Mouse (Mus musculus) T-helper 17 cell (primary cell): ENCODE data around the gene Kazn.

Experiments
- in situ Hi-C, 2 experiments: fragments of 300-600 bp; cut with MboI, MseI; formaldehyde crosslinking; loops; 1 replicate in 1 of 2; 2 replicates in 1 of 2; pipeline ENCODE4 v1.15.1; 2025; ENCODE audit warnings: high pct_unique_total_duplicates in 2 of 2

Kazn gene

GRCm38 (mm10) chr4:142060455-142061378 is 178.5 kb downstream of the Kazn start:
- in situ Hi-C loops = no loop called here

GRCm38 (mm10) chr4:142059841-142060193 is 179.4 kb downstream of the Kazn start:
- in situ Hi-C loops = no loop called here

- in situ Hi-C loops = no loop called here
Observed at GRCm38 (mm10) chr4:142059113-142059840, 179.9 kb downstream of the Kazn start.

GRCm38 (mm10) chr4:142057529-142058216 is 181.5 kb downstream of the Kazn start:
- in situ Hi-C loops = no loop called here

- in situ Hi-C loops = no loop called here
Observed at GRCm38 (mm10) chr4:142055600-142055999, 183.6 kb downstream of the Kazn start.

GRCm38 (mm10) chr4:142054580-142054979 is 184.6 kb downstream of the Kazn start:
- in situ Hi-C loops = no loop called here

- in situ Hi-C loops = no loop called here
Observed at GRCm38 (mm10) chr4:142053661-142054448, 185.3 kb downstream of the Kazn start.

- in situ Hi-C loops = no loop called here
Observed at GRCm38 (mm10) chr4:142053261-142053660, 185.9 kb downstream of the Kazn start.

- in situ Hi-C loops = no loop called here
Observed at GRCm38 (mm10) chr4:142052391-142053132, 186.6 kb downstream of the Kazn start.
